Mouse (Mus musculus): ENCODE data around the gene Pld5. TPM values are rescaled to one million over a fixed set of nuclear protein-coding genes. Genes with fewer than 3 reads are reported as not detected.
"Not testable (repeated sequence)": the region's sequence is repeated elsewhere in the genome, so short reads cannot be mapped to it uniquely, and the experiment has no call there.

Gene Pld5
- polyA plus RNA-seq, 1 experiment from 2014 or later, result 5.9 TPM

DNA sequence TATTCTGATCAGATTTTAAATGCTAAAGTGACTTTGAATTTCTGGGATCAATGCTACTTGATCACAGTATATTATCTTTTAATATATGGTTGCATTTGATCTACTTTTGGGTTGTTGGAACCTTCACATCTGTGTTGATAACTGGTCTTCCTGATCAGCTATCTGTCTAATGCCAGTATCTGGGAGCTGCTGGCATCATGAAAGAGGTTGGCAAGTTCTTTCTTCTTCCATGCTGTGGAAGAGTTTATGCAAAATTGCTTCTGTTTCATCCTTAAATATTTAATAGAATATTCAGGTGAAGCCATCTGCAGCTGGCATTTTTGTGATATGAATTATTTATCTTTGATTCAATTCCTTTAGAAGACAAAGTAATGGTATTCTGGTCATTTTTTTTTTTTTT is 263.6 kb downstream of the Pld5 start:
- Histone ChIP-seq H3K4me2 (ENCODE audit: low read depth, low read length) (no peak overlapping the region), H3K9me3 (ENCODE audit: control insufficient read depth, low read length) (no peaks in the 10 kb centered on the region), H3K4me3 (ENCODE audit: low read depth, low read length) (no peak overlapping the region), H3K27me3 (ENCODE audit: control insufficient read depth, insufficient read depth, low read length) (no peaks in the 10 kb centered on the region), H3K4me1 (ENCODE audit: control insufficient read depth, insufficient read depth, low read length) (peaks cover 3% of the 10 kb centered on the region; the same call in 1 of the 2 replicates), H3K27ac (ENCODE audit: low read depth, low read length) (no peak overlapping the region), H3K36me3 (ENCODE audit: control insufficient read depth, insufficient read depth, low read length) (no peaks in the 10 kb centered on the region), H3K9ac (replicated peaks; ENCODE audit: low read depth, low read length) (no peak overlapping the region)
- no peak for ATAC-seq (ENCODE audit: low read depth)

DNA sequence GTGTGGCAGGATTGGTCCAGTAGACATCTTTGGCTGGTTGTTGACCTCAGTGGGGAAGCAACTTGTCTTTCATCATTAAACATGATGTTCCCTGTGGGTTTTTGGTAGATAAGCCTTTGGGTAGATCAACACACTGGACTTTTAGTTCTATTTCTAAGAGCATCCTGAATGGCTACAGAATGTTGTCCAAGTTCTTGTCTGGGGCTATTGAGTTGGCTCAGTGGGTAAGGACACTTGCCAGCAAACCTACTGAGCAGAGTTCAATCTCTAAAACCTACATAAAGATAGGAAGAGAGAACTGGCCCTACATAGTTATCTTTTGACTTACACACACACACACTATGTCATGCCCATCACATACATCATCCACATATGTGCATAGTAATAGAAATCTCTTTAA is 264.0 kb downstream of the Pld5 start:
- Histone ChIP-seq H3K27ac (ENCODE audit: low read depth, low read length) (no peak overlapping the region), H3K4me3 (ENCODE audit: low read depth, low read length) (no peak overlapping the region), H3K27me3 (ENCODE audit: control insufficient read depth, insufficient read depth, low read length) (no peaks in the 10 kb centered on the region), H3K9ac (replicated peaks; ENCODE audit: low read depth, low read length) (no peak overlapping the region), H3K9me3 (ENCODE audit: control insufficient read depth, low read length) (no peaks in the 10 kb centered on the region), H3K4me2 (ENCODE audit: low read depth, low read length) (no peak overlapping the region), H3K4me1 (ENCODE audit: control insufficient read depth, insufficient read depth, low read length) (peaks cover 3% of the 10 kb centered on the region; the same call in 1 of the 2 replicates), H3K36me3 (ENCODE audit: control insufficient read depth, insufficient read depth, low read length) (no peaks in the 10 kb centered on the region)
- no peak for ATAC-seq (ENCODE audit: low read depth)

DNA sequence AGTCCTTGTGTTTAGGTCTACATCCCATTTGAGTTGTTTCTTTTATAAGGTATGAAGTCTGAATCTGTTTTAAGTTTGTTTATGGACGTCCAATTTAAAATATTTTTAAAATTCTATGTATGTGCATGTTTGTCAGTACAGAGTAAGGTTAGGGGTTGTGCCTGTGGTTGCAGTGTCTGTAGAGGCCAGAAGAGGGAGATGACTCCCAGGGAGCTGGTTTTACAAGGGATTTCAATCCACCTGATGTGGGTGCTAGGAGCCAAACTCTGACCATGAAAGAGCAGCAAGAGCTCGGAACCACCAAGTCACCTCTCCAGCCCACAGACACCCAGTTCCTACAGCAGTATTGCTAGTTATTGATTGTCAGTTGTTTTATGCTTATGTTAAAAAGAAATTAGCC is 266.7 kb downstream of the Pld5 start:
- Histone ChIP-seq H3K4me3 (ENCODE audit: low read depth, low read length) (no peak overlapping the region), H3K27ac (ENCODE audit: low read depth, low read length) (no peak overlapping the region), H3K9me3 (ENCODE audit: control insufficient read depth, low read length) (no peaks in the 10 kb centered on the region), H3K4me1 (ENCODE audit: control insufficient read depth, insufficient read depth, low read length) (no peaks in the 10 kb centered on the region), H3K27me3 (ENCODE audit: control insufficient read depth, insufficient read depth, low read length) (no peaks in the 10 kb centered on the region), H3K9ac (replicated peaks; ENCODE audit: low read depth, low read length) (no peak overlapping the region), H3K36me3 (ENCODE audit: control insufficient read depth, insufficient read depth, low read length) (no peaks in the 10 kb centered on the region), H3K4me2 (ENCODE audit: low read depth, low read length) (no peak overlapping the region)
- ATAC-seq (ENCODE audit: low read depth), result no peak
- 87% methylated on average over 2 of the region's 2 CpGs for WGBS

DNA sequence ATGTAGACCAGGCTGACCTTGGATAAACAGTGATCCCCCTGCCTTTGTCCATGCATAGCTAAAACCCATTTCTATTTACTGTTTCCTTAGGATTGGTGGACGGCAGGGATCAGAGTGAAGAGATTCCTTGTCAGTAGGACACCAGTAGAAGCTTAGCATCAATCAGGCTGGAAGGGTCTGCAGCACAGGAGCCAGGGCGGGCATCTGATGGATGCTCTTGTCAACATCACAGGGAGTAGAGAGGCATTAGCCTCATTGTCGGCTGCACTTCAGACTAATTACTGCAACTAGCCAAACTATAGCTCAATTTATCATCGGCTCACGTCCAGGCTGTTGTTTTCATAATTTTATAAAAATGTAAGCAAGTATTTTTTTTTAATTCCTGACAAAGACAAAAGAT is 274.5 kb downstream of the Pld5 start:
- H3K9ac ChIP-seq (replicated peaks; ENCODE audit: low read depth, low read length), result no peak overlapping the region
- no peak overlapping the region for H3K4me3 ChIP-seq (ENCODE audit: low read depth, low read length)
- no peaks in the 10 kb centered on the region for H3K36me3 ChIP-seq (ENCODE audit: control insufficient read depth, insufficient read depth, low read length)
- H3K27ac ChIP-seq (ENCODE audit: low read depth, low read length), result no peak overlapping the region
- 71% methylated on average over 5 of the region's 5 CpGs for WGBS
- no peaks in the 10 kb centered on the region for H3K9me3 ChIP-seq (ENCODE audit: control insufficient read depth, low read length)
- no peaks in the 10 kb centered on the region for H3K27me3 ChIP-seq (ENCODE audit: control insufficient read depth, insufficient read depth, low read length)
- no peak overlapping the region for H3K4me2 ChIP-seq (ENCODE audit: low read depth, low read length)
- ATAC-seq (ENCODE audit: low read depth), result no peak
- 0 out of 2 replicates have a peak, but pooled peaks cover 3% of the 10 kb centered on the region for H3K4me1 ChIP-seq (ENCODE audit: control insufficient read depth, insufficient read depth, low read length)

DNA sequence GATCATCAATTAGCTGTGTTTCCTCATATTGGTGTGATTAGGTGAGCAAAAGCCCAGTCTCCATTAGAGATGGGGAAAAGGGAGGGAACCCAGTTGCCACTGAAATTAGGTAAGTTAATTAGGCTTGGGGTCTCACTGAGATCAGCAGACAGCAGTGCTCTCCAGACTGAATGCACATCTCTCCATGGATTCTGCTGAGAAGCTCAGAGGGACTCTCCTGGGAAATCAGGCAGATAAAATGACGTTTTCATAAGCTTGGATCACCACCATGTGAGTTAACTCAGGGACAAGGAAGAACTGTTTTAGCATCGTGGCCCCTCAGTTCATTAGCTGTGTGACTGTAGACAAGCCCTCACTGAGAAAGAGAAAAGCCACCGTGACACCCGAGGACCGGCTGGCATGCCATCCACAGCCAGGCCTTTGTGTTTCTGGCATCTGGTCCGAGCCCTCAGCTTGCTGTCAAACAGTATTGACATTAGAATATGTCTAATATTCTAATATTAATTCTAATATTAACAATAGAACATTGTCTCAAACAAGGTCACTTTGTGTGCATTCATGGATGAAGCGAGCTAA is 277.9 kb downstream of the Pld5 start:
- Histone ChIP-seq H3K4me1 (ENCODE audit: control insufficient read depth, insufficient read depth, low read length) (0 out of 2 replicates have a peak, but pooled peaks cover 3% of the 10 kb centered on the region), H3K27me3 (ENCODE audit: control insufficient read depth, insufficient read depth, low read length) (no peaks in the 10 kb centered on the region), H3K9me3 (ENCODE audit: control insufficient read depth, low read length) (no peaks in the 10 kb centered on the region), H3K36me3 (ENCODE audit: control insufficient read depth, insufficient read depth, low read length) (no peaks in the 10 kb centered on the region), H3K27ac (ENCODE audit: low read depth, low read length) (no peak overlapping the region), H3K9ac (replicated peaks; ENCODE audit: low read depth, low read length) (no peak overlapping the region), H3K4me3 (ENCODE audit: low read depth, low read length) (no peak overlapping the region), H3K4me2 (ENCODE audit: low read depth, low read length) (no peak overlapping the region)
- WGBS, result 58% methylated on average over 7 of the region's 7 CpGs
- ATAC-seq (ENCODE audit: low read depth), result peak; percentile 45; the same call in 1 of the 2 replicates

DNA sequence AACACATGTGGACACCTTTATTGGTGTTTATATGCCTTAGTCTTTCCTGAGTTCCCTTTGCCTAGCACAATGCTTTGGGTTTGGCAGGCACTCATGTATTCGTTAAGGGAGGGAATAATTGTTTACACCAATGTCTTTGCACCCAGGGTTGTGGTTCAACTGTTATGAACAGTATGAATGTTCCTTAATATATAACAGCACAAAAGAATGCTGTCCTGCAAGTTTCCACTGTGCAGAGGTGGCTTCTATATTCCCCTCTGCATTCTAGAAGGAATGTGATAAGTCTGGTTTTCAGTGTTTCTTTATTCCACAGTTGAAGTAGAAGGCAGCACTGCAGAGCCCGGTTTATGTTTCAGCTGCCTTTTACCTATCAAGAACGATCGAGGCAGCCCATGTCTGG is 286.2 kb downstream of the Pld5 start:
- WGBS, result 94% methylated on average over 4 of the region's 4 CpGs

DNA sequence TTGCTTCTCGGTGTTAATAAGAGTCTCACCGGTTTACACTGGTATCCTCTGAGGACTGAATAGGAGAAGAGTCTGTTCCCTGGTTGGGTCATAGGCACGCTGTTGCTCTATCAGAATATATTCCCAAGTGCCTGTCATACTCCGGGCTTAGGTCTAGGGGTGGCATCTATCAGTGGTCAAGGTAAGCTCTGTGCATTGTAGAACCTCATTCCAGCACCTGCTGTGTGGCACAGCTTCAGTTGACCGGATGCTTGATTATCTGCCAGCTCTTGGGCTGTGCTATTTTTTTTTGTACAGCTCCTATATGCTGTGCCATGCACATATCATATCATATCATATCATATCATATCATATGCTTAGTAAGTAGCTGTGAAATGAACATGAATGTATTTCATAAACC is 286.7 kb downstream of the Pld5 start:
- Histone ChIP-seq H3K9me3 (ENCODE audit: control insufficient read depth, low read length) (no peaks in the 10 kb centered on the region), H3K27me3 (ENCODE audit: control insufficient read depth, insufficient read depth, low read length) (no peaks in the 10 kb centered on the region), H3K4me1 (ENCODE audit: control insufficient read depth, insufficient read depth, low read length) (no peaks in the 10 kb centered on the region), H3K36me3 (ENCODE audit: control insufficient read depth, insufficient read depth, low read length) (no peaks in the 10 kb centered on the region), H3K4me3 (ENCODE audit: low read depth, low read length) (no peak overlapping the region), H3K27ac (ENCODE audit: low read depth, low read length) (no peak overlapping the region), H3K4me2 (ENCODE audit: low read depth, low read length) (no peak overlapping the region), H3K9ac (replicated peaks; ENCODE audit: low read depth, low read length) (no peak overlapping the region)
- no peak for ATAC-seq (ENCODE audit: low read depth)
- 92% methylated on average over 5 of the region's 5 CpGs for WGBS

More for the DNA sequence above, 286.2 kb downstream of the Pld5 start:
- Histone ChIP-seq H3K9me3 (ENCODE audit: control insufficient read depth, low read length) (no peaks in the 10 kb centered on the region), H3K9ac (replicated peaks; ENCODE audit: low read depth, low read length) (no peak overlapping the region), H3K27ac (ENCODE audit: low read depth, low read length) (no peak overlapping the region), H3K4me1 (ENCODE audit: control insufficient read depth, insufficient read depth, low read length) (no peaks in the 10 kb centered on the region), H3K36me3 (ENCODE audit: control insufficient read depth, insufficient read depth, low read length) (no peaks in the 10 kb centered on the region), H3K4me2 (ENCODE audit: low read depth, low read length) (no peak overlapping the region), H3K27me3 (ENCODE audit: control insufficient read depth, insufficient read depth, low read length) (no peaks in the 10 kb centered on the region), H3K4me3 (ENCODE audit: low read depth, low read length) (no peak overlapping the region)
- no peak for ATAC-seq (ENCODE audit: low read depth)

DNA sequence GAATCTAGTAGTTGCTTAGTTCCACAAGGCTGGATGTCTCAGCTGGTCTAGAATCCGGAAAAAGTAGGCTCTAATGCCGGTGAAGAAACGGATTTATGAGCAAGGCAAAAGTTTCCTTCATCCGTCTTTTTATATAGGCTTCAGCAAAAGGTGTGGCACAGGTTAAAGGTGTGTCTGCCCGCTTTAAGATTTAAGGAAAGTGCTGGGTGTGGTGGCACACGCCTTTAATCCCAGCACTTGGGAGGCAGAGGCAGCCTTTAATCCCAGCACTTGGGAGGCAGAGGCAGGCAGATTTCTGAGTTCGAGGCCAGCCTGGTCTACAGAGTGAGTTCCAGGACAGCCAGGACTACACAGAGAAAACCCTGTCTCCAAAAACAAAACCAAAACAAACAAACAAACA is 296.1 kb downstream of the Pld5 start, which contains the start of gene Rbm8a2:
Gene Rbm8a2, minus strand, starts transcription at position 101 of the 400 bp plus-strand sequence.
- 99% methylated on average over 7 of the region's 7 CpGs for WGBS
- not testable (repeated sequence) for H3K9ac ChIP-seq (replicated peaks; ENCODE audit: low read depth, low read length); H3K27me3 ChIP-seq (ENCODE audit: control insufficient read depth, insufficient read depth, low read length); H3K4me2 ChIP-seq (ENCODE audit: low read depth, low read length); H3K36me3 ChIP-seq (ENCODE audit: control insufficient read depth, insufficient read depth, low read length); ATAC-seq (ENCODE audit: low read depth); H3K9me3 ChIP-seq (ENCODE audit: control insufficient read depth, low read length); H3K4me1 ChIP-seq (ENCODE audit: control insufficient read depth, insufficient read depth, low read length); H3K4me3 ChIP-seq (ENCODE audit: low read depth, low read length); H3K27ac ChIP-seq (ENCODE audit: low read depth, low read length)

DNA sequence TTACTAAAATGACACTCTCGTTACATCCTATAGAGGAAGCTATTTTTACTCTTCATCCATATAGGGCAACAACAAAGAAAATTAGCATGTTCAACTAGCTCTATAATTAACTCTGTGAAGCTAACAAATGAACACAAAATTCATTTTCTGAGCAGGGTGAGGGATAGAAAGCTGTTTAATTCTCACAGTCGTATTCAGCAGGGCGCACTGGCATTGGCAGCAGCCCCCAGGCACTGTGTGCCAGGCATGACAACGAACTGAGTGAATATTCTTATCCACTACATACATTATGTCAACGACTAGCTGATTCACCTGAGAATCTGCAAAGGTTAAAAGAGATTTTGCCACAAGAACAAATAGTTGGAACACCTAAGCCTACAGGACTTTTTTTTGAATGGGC is 304.4 kb downstream of the Pld5 start:
- ATAC-seq (ENCODE audit: low read depth), result no peak
- Histone ChIP-seq H3K36me3 (ENCODE audit: control insufficient read depth, insufficient read depth, low read length) (no peaks in the 10 kb centered on the region), H3K27me3 (ENCODE audit: control insufficient read depth, insufficient read depth, low read length) (no peaks in the 10 kb centered on the region), H3K4me3 (ENCODE audit: low read depth, low read length) (no peak overlapping the region), H3K4me1 (ENCODE audit: control insufficient read depth, insufficient read depth, low read length) (no peaks in the 10 kb centered on the region), H3K9me3 (ENCODE audit: control insufficient read depth, low read length) (no peaks in the 10 kb centered on the region), H3K4me2 (ENCODE audit: low read depth, low read length) (no peak overlapping the region), H3K9ac (replicated peaks; ENCODE audit: low read depth, low read length) (no peak overlapping the region), H3K27ac (ENCODE audit: low read depth, low read length) (no peak overlapping the region)
- 67% methylated on average over 5 of the region's 5 CpGs for WGBS

Data from neural tube, embryonic 14.5 days (tissue).